Mouse (Mus musculus) testis, adult 2 months (tissue): ENCODE measurements around the gene Usp17la.

ENCODE experiments used
- CTCF ChIP-seq: fragments of 200-500 bp; IDR thresholded peaks from 2 replicates; pipeline ENCODE4 v1.5.1; 2012; ENCODE audit warnings: low read depth, mild to moderate bottlenecking, inconsistent platforms, low read length, moderate library complexity; ENCODE audit not compliant: control insufficient read depth, insufficient read depth, insufficient replicate concordance
- POLR2A ChIP-seq: fragments of 200-500 bp; IDR thresholded peaks from 2 replicates; pipeline ENCODE4 v1.6.1; 2012; ENCODE audit warnings: low read depth, mild to moderate bottlenecking, inconsistent platforms, low read length, moderate library complexity; ENCODE audit not compliant: control insufficient read depth

DNA sequence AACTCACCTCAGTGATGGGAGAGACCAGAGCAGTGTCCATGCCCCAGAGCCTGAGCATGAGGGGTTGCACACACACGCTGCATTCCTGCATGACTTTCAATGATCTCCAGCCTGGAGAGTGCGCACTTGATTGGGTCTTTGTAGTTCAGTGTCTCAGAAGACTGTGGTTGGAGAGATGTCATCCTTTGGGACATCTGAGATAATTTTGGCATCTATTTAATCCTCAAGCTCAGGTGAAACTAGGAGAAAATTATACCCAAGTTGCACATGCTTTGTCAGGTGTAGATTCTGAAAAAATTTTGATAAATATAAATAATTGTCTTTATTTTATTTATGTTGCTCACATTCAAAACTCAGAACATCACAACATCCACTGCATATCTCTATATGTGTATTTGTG is 39.0 kb downstream of the Usp17la start, which contains the start of gene Olfr666:
- TF ChIP-seq CTCF = no peak
- no peak for TF ChIP-seq POLR2A
